Mouse (Mus musculus) cerebellum, postnatal 36 days (tissue): ENCODE measurements around the gene Eef1g.

ENCODE experiments used
- DNase-seq, 2 experiments: peaks; one replicate each; pipeline ENCODE4 v3.0.0; 2021 to 2022; ENCODE audit warnings: mixed read lengths in 2 of 2

Eef1g gene

DNA sequence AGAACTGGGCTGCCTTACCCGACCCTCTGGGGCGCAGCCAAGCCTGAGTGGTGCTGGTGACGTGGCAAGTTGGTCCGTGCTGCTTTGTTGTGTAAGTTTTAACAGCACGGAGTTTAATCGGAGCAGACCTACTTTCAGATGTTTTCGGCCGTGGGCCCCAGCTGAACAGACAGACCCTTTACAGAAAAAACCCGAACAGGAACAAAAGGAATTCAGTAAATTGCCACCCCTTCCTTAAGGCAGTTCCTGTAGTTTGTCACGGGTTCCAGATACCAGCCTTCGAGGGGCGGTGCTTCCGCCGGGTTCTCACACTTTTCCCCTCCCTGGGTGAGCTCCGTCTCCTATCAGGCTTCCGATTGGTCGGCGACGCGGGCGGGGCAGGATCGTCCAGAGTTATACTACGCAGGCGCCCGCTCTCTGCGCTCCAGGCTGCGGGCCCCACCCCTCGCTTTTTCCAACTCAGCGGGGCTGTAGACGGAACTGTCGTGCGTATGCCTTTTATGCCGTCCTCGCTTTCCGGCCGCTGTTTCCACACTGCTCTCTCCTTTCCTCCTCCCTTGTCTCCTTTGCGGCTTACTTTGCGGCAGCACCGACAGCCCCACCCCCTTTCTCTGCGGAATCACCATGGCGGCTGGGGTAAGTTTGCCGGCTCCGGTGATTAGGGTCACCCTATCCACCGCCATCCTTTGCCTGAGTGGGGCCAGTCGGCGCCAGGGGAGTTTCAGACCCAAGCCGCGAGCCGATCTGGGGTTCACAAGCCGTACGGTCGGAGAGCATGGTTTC is at the start of gene Eef1g:
Eef1g (plus strand) TSS at position 452 of the 783 bp plus-strand sequence.
- peak; percentile 97 to 99 for DNase-seq

DNA sequence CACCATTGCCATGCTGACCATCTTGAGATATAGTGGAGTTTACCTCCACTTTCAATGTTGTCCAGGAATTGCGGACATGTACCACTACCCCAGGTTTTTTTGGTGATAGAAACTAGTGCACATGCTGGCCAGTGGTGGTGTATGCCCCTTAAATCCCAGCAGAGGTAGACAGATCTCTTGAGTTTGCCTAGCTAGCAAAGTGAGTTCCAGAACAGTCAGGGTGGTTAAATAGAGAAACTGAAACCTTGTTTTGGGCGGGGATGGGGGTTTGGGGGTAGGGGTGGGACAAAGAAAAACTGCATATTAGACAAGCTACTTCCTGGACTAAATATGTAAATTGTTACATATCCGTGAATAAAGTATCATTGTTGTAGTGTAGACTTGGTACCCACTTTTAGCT is 47.8 kb upstream of the Eef1g start:
- no peak for DNase-seq

DNA sequence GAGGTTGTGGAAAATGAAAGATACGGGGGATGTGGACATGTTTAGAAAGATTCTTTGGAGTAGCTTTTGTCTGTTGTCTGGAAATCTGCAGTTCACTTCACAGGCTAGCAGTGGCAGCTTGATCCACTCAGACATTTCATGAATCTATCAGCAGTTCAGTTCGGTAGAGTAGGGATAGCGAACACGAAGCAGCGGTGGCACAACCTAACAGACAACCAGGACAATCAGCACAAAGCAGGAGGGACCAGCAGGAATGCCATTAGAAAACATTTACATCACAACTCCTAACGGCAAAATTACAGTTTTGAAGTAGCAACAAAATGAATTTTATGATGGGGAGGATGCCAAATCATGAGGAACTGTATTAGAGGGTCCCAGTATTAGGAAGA is 47.2 kb upstream of the Eef1g start:
- no peak for DNase-seq

DNA sequence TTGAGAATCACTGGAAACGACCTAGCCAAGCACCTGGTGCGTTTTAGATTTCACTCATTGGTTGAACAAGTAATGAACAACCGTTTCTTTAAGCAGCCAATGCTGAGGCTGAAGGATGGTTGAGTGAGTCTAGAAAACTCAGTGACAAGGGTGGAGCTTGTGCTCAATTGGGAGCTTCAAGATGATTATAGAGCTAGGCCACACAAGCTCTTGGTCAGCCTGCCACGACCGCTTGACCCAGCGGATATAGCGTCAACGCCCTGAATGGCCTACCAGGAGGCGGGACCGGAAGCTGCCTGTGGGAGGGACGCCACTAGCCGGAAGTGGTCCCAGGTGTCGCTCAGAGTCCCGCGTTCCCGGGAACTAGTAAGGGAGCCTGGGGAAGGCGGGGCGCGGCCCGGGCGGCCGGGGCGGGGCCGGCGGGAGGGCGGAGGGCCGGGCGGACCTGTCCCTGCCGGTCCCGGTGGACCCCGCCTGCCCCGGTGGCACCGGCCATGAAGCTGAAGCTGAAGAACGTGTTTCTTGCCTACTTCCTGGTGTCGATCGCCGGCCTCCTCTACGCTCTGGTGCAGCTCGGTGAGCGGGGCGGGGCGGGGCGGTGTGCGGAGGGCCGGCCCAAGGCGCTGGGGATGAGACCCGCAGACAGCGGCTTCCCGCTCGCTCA is 46.6 kb upstream of the Eef1g start, which contains the start of gene B3gat3:
B3gat3 (plus strand) TSS at position 302 of the 664 bp plus-strand sequence.
- peak; percentile 95 to 96 for DNase-seq

DNA sequence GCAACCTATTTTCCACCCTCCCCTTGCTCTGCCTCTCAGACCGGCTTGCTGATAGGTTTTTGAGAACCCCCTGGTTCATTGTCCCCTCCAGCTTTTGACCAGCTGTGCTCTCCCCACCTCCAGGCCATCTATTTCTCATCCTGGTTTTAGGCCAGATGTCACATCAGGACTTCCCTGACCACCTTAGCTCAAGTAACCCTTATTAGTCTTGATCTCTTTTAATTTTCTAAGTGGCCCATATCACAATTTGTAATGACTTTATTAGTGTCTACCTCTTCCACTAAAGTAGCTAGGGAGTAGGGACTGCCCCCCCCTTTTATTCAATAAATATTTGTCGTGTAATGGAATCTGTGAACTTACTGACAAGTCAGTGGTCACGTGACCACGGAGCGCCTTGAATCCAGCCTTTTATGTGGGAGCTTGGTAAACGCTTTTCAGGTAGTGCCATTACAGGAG is 46.0 kb upstream of the Eef1g start:
- DNase-seq = peak in 1 of 2 experiments; percentile 25

DNA sequence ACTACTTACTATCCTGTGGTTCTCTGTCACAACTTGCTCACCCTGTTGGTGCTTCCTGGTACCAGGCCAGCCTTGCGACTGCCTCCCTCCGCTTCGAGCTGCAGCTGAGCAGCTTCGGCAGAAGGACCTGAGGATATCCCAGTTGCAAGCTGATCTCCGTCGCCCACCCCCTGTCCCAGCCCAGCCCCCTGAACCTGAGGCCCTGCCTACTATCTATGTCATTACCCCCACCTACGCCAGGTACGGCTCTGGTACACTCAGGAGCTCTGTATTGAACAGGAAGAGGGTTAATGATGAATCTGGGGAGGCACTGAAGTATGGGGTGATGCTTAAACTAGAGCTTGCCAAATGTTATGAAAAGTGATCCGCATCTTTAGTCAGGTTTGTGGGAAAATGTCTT is 45.1 kb upstream of the Eef1g start:
- no peak for DNase-seq

DNA sequence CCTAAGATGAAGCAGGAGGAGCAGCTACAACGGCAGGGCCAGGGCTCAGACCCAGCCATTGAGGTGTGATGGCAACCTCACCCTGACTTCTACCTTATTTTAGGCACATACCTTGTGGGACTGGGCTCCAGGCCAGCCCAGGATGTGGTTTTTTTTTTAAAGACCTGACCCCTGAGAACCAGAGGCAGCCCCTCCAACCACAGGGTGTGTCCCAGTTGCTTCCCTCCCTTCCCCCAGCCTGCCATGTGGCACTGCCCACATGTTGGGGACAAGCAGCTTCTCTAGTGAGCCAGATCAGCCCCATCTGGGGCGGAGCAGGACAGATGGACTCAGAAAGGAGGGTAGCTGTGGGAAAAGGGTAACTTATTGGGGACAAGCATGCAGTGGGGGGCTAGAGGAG is 40.1 kb upstream of the Eef1g start:
- no peak for DNase-seq

DNA sequence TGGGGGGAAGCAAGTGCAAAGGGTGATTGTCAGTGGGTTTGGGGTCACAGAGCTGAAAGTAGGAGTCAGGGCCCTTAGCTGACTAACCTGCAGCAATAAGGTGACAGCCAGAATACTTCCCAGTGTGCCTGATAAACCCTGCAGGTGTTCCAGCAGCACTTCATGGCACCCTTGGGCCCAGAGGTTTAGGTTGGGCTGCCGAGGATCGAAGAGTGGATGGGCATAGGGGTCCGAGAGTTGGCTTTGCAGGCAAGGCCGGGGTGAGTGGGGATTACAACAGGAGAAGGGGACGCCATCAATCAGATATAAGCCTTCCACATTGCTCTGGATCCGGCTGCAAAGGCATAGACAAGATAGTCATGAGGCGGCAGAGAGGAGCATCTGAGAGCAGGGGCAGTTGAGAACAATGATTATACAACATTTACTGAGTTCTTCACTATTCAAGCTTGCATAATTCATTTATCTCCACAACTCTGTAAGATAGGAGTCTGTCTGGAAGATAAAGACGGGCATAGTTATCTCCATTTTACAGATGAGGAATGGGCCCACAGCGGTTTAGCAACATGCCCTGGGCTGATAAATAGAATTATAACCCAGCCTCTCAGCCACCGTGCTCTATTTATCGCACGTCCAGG is 38.8 kb upstream of the Eef1g start:
- no peak for DNase-seq

DNA sequence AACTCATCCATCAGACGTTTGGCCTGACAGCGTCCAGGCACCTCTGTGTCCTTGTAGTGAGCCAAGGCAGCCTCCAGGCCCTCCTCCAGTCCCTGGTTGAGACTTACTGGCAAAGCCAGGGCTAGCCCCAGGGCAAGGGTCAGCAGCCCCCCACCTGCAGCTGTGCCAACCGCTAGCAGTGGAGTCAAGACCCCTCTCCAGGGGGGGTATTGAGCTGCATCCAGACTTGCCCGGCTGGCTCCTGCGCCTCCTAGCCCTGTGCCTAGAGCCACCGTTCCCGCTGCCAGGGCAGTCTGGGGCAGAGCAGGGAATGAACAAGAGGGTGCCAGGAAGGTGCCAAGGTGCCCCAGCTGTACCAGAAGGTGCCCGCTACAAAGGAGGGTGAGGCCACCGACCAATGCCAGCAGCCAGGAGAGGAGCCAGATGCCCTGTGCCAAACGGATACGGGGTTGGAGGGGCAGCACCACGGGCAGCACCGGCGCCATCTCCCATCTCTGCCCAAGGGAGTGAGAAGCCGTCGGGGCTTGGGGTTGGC is 38.1 kb upstream of the Eef1g start:
- no peak for DNase-seq

DNA sequence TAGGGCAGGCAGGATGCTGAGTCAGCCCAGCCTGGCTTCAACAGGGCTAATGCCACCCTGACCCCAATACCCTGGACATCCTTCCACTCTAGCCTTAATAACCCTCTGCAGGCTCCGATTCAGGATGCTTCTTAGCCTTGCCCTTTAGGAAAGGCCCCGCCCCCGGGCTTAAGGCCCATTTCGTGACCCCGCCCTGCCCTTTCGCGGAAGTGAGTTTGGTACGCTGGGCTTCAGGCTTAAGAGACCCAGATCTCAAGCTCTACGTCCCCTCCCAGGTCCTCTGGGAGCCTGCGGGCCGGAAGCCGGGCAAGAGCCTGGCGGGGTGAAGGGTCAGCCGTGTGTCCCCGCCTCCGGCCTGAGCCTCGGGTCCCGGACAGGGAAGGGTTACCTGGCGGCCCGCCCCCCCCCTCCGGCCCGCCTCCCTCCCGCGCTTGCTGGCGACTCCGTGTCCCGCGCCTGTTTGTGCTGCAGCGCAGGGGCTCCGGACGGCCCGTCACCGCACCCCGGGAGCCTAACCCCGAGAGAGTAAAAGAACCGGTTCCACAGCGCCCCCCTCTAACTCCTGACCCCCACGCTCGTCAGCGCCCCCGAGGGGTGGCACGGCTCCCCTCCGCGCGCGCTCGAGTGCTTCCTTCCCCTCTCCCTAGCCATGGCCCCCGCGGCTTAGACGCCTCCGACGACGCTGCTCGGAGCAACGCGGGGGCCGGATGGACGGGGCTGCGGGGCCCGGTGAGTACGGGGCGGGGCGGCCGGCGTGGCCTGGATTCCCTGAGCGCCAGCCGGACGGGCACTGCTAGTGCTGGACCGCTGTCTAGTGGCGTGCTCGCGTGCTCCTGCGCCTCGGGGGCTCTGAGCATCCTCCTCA is 37.4 kb upstream of the Eef1g start, which contains the start of the genes Rom1 and Eml3:
Rom1 (minus strand) TSS at position 133 of the 865 bp plus-strand sequence.
Eml3 (plus strand) TSS at position 329 of the 865 bp plus-strand sequence.
- DNase-seq = peak; percentile 73 to 78

DNA sequence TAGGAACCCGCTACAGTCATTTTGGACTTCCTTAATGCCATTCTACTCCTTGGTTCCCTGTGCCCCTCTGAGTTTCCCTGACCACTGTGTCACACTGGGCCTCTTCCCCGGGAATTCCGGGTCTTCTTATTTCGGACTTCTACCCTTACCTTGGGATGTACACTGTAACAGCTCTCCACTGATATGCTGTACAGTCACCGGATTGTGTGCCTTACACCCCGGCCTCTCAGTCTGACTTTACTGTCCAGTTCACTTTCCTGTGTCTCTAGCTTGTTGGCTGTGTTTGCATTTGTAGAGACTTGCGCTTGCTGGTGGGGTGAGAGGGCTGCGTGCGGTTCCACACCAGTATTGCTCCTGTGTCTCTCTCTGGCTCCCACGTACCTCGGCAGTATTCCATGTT is 36.7 kb upstream of the Eef1g start:
- no peak for DNase-seq

DNA sequence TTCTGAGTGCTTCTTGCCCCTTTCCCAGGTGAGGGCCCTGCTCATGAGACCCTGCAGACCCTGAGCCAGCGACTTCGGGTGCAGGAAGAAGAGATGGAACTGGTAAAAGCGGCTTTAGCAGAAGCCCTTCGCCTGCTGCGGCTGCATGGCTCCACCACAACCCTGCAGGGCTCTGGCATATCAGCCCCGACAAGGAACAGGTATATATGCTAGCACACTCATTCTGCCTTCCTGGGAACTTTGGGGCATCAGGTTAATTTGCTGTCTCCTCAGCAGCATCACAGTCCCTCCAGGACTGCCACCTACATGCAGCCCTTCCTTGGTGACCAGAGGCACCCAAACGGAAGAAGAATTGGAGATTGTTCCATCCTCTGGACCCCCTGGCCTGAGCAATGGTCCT is 36.1 kb upstream of the Eef1g start:
- DNase-seq = no peak

DNA sequence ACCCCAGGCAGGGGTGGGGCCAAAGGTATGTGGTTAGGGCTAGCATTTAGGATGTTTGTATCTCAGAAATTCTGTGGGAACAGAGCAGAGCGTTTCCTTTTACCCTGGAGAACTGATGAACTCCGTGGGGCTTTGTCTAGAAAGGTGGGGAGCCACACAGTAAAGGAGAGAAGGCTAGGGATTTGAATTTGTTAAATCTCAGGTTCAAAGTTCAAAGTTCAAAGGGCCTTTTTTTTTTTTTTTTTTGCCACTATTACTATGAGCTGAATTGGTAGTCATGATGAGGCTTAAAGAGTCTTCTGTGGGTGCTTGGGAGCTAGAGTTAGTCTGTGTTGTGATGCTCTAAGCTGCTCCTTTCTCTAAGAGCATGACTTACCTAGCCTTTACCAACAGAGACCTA is 30.1 kb upstream of the Eef1g start:
- DNase-seq = no peak

DNA sequence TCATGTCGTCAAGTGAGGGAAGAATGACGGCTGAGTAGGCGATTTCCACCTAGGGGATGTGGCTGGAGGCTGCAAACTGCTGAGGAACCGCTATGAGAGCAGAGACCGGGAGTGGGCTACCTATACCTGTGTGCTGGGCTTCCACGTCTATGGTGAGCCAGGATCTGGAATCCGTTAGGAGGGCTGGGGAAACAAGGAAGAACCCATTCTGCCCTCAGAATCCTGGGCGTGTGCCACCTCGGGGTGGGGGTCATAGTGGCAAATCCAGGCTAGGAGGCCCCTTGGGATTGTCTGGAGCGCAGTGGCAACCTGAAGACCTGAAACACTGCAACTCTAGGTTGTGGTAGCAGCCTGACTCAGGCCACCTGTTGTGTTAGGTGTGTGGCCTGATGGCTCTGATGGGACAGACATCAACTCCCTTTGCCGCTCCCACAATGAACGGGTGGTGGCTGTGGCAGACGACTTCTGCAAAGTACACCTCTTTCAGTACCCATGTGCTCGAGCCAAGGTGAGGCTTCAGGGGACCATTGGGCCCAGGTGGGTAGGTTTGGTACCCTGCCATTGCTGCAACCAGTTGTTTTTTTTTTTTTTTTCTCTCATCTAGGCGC is 26.2 kb upstream of the Eef1g start:
- no peak for DNase-seq

DNA sequence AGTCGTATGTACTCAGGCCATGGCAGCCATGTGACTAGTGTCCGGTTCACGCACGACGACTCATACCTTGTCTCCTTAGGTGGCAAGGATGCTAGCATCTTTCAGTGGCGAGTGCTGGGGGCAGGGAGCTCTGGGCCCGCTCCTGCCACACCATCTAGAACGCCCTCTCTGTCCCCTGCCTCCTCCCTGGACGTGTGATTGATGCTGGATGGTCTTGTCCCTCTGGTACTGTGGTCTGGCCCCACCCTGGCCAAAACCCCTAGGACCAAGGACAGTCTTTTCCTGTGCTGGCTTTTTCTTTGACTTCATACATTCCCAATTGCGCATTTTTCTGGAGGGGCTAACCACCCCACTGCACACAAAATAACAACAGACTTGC is 25.7 kb upstream of the Eef1g start:
- no peak for DNase-seq

DNA sequence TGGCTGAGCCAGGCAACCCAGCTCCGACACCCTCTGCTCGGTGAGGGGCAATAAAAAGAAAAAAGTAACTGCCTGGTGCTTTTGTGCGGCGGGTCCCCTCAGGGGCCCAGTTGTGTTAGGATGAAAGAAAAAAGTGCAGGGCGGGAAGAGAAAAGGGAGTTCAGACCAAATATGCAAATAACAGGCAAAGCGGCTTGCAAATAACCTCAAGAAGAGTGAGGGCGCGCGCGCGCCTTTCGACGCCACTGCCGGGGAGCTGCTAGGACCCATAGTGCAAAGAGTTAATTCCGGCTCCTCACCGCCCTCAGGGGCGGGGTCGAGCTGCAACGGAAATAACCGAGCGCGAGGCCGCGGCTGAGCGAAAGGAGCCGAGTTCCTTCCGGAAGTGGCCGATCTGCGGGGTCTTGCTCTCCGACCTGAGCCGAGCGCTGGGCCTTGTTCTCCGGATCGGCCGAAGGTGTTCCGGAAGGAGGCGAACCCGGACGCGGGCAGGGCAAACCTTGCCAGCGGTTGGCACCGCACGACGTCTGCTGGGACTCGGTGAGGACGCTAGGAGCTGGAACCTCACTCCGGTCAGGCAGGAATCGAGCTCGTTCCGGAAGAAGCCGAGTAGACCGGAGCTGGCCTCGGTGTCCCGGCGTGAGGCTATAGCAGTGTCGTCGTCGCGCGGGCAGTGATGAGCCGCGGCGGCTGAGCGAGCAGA is 25.2 kb upstream of the Eef1g start, which contains the start of gene Mta2:
Mta2 (plus strand) TSS at position 361 of the 703 bp plus-strand sequence.
- peak; percentile 99 for DNase-seq

DNA sequence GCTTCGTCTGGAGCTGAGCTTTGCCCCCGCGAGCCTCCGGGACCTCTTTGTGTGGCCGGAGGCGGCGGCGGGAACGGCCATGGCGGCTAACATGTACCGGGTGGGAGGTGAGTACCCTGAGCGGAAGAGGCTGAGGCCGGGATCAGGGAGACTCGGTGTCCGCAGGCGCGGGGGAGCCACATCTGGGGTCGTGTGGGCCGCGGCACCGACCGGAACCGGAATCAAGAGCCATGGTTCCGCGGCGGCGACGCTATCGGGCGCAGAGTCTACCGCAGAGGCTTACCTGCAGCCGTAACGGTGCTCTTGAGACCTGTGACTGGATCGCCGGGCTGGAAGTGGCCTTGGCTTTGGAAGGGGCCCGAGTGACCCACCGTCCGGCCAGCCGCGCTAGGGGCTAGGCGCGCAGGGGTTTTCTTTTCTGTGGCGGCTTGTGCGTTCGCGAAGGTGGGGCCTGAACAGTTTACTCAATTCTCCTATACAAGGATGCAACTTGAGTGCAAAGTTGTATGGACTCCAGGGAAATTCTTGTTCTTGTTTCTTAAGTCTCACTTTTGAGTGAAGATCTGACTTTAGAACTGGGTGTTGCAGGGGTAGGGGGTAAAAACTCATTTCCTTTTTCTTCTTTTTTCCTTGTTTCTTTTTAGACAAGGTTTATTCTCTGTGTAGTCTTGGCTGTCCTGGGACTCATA is 24.4 kb upstream of the Eef1g start:
- peak in 1 of 2 experiments; percentile 62 for DNase-seq

DNA sequence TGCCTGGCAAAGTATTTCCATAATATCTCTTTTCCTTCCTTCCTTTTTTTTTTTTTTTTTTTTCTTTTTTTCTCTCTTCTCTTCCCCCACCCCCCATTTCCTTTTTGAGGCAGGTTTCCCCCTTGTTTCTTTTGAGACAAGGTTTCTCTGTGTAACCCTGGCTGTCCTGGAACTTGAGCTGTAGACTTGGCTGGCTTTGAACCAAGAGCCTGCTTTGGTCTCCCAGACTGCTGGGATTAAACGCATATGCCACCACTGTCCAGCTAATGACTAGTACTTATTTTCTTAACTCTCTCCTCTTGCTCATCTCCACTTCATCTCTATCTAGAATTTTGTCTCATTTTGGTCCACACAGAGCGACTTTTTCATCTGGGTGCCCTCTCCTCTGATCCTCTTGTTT is 23.8 kb upstream of the Eef1g start:
- DNase-seq = no peak

DNA sequence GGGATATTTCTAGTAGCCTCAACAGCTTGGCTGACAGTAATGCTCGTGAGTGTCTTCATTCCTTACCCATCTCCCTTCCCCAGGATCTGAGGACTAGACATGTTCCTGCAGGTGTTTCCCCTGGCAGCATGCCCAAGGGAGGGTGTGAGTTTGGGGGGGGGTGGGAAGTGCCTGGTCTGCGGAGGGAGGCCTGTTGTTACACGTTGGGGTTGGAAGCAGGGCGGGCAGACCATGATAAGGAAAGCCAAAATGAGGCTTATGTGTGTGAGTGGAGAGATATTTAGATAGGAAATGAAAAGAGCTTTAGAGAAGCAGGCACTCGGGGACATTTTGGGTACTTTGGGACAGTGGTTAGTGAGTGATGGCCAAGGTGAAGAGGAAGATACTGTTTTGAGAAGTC is 22.8 kb upstream of the Eef1g start:
- no peak for DNase-seq

DNA sequence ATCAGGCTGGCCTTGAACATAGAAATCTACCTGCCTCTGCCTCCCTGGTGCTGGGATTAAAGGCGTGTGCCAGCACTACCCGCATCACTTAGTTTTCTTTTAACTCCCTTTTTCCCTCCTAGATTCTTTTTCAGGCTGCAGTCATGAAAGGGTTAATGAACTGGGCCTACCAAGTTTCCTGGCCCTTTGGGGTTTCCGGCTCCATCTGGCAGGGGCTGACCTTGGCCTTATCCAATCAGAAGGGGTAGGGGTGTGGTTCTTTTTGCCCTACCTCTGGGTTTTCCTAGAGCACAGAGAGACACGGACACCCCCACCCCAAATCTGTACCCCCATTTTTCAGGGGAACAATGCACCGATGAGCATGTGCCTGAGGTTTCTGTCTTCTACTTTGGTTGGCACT is 22.1 kb upstream of the Eef1g start:
- peak in 1 of 2 experiments; percentile 36 for DNase-seq

DNA sequence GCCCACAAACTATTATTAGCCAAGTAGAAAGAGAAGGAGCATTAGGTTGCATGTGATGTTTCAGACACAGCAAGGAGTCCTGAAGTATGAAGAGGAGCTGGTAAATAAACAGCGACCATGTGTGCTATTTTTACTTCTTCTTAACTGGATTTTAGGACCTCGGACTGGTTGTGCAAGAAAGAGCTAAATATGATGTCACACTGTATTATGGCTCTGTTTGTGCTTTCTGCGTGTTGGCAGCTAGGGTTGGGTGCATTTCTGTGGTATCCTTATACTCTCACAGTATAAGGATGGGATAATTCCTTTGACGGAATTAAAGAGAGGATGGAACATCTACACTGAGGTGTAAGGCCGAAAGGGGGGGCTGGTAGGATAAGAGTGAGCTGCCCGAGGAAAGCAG is 21.6 kb upstream of the Eef1g start:
- no peak for DNase-seq
